Mouse (Mus musculus) thymus, adult 2 months (tissue): ENCODE measurements at regions not wholly inside any gene's neighbourhood (a gene's known extent, or its start where the extent isn't known, plus 50 kb on each side); places are given as distances from the start of the nearest gene placed in this dataset.

Source experiments
- CTCF ChIP-seq: fragments of 200-500 bp; IDR thresholded peaks from 2 replicates; pipeline ENCODE4 v1.5.1; 2012; ENCODE audit warnings: mild to moderate bottlenecking, control low read depth, low read length, moderate library complexity, borderline replicate concordance; ENCODE audit not compliant: control insufficient read depth, poor library complexity, insufficient read depth; ENCODE audit errors: extremely low read depth
- POLR2A ChIP-seq: fragments of 200-500 bp; IDR thresholded peaks from 2 replicates; pipeline ENCODE4 v1.6.1; 2012; ENCODE audit warnings: mild to moderate bottlenecking, low read length, control low read depth, moderate library complexity; ENCODE audit not compliant: control insufficient read depth, poor library complexity, insufficient read depth; ENCODE audit errors: extremely low read depth

DNA sequence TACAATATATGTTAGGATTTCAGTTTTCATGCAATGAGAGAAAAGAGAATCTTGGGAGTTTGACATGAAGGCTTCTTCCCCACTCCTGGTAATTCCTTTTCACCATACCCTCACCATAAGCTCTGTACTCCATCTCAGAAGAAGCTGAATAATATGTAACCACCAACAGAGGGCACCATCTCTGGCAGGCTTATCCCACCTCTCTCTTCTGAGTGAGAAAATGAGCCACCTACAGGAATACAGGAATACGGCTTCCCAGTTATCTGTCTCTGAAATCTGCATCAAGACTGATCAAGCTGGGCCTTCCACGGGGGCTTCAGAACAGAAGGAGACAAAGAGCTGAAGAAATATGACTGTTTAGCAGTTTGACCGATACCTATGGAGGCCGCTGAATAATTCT is 278.6 kb upstream of the Slc16a7 start:
- TF ChIP-seq CTCF (no peak), POLR2A (no peak)
